Mouse (Mus musculus) natural killer cell, adult 2 months (primary cell): ENCODE measurements around the gene BC049352.

Source experiments
- DNase-seq, 2 experiments: peaks; one replicate each; pipeline ENCODE4 v3.0.0; 2022; ENCODE audit warnings: low spot score in 2 of 2

BC049352 gene

DNA sequence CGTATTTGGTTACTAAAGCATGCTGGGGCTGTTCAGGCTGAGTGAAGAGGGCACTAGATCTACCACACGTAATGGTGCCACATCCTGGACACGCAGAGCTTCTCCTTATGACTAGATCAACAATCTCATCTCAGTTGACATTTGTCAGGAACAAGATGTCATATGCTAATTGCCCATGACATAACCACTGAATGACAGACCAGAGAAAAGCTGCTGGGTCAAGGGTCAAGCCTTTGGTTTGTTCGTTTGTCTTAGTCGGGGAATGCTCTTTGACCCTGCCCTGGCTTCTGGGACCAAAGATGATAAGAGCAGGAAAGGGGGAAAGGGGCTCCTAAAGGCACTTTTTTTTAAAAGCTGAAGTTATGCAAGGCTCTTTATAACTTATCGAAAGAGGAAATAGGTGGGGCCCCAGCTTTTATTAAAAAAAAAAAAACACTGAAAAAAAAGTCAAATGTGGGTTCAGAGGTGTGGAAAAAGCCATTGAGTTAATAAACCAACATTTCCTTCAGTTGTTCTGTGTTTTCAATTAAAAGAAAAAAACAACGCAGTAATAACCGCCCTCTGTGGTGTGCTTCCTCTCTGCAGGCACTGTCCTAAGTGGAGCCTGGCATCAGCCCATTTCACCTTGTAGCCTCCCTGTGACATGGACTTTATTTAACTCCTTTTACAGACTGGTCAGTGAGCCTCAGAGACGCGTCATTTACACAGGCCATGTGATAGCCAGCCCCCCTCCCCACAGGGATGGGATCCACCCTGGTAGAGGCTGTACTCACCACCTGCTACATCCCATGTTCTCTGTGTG, 112.6 kb downstream of the BC049352 start:
- DNase-seq = peak; percentile 74 to 75

DNA sequence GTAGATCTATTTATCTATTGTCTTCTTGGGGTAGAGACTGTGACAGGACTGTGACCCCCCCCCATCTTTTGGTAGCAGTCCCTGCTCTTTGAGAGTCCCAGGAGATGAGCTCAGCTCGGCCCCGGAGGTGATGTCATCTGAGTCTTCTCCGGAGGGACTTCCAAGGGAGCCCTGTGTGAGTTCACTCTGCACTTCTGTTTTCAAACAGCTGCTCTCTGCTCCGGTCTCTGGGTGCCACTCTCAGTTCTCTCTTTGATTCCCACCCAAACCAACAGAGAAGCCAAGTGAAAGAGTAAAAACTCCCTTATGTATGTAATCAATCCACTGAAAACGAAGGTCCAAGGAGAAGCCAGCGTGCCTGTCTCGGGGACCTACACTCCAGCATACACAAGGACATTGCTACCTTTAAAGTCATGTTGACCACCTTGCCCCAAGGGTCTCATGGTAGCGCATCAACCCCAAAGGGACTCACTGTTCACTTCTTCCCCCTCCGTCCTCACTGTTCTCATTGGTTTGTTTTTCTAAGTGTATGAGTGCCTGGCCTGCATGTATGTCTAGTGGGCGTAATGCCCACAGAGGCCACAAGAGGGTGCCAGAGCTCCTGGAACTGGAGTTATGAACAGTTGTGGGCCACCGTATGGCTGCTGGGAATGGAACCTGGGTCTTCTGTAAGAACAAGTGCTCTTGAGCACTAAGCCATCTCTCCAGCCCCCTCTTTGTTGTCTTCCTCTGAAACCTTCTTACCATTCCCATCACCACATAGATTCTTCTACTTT, 117.6 kb downstream of the BC049352 start:
- peak; percentile 56 to 77 for DNase-seq
